Mouse (Mus musculus): ENCODE data around the gene Gm26965.
"Not testable (repeated sequence)": the region's sequence is repeated elsewhere in the genome, so short reads cannot be mapped to it uniquely, and the experiment has no call there.

Gm26965 gene

DNA sequence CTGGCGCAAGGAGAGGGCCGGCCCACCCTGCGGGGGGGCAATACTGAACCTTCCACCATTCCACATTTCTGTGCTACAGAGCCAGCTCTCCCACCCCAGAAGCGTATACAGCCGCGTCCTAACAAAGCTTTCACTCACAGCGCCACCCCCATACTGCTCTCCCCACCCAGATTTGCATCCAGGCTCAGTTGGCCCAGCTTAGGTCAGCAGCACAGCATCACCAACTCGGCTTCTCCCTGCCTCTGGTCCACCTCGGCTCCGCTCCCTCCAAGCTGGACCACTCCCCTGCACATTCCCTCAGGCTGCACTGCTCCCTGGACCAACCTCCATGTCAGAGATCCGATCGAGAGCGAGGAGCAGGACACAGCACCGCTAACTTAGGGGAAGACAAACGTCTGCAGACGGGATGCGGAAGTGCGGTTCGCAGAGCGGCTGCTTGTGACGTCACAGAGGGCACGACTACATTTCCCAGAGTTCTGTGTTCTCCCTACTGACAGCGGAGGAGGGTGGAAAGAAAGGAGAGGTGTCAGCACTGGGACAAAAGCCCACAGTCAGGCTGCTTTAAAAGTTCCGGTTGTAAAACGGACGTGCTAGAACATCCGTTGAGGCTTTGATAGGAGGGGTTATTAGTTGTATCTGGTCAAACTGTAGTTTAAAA lies at the start of gene Gm26965, which contains the start of gene Zfp87:
Gene Gm26965, minus strand, starts transcription at position 399 of the 658 bp plus-strand sequence.
Gene Zfp87, minus strand, starts transcription at position 425 of the 658 bp plus-strand sequence.
- peak; percentile 85 to 87 for DNase-seq (ENCODE audit: low spot score in 2 of 2)

DNA sequence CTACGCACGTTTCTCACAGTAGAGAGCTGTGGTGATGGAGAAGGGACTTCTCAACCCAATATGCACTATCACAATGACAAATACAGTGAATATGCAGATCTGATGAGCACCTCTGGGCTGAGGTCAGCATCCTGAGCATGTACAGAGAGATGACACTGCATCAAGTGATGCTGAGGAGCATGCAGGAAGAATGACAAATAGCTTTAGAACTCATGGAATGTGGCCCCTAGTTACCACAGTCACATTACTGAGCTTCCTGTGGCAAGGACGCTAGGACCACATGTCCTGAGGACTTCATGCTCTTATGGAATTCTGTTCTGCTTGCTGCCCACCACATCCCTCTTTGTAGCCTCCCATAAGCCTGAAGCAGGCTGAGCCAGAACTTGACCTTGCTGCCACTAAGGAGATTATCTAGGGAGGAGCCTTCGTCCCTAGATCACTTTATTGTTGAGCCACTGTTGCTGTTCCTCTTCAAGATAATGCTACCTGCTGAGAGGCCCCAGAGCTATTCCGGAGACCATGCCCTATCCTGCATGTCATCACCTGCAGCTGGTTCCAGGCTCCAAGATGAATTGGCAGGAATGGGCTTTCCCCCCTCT lies 46.7 kb upstream of the Gm26965 start:
- no peak for DNase-seq (ENCODE audit: low spot score in 2 of 2)

DNA sequence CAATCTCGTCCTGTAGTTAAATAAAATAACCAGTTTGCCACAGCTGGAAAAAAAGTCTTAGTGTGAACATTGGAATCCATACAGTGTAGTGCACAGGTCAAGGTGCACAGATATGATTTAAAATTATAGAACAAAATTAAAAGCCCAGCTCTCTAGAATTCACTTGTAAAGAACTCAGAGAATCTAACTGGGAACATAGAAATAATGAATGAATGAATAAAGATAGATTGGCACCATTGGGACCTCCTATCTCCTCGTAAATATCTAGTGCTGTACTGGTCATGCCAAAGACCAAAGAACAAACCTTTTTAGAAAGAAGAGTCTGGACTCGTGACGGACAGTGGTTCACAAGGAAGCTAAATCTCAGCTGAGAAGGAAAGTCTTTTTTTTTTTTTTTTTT lies 27.8 kb upstream of the Gm26965 start, which contains the start of gene Zfp748:
Gene Zfp748, minus strand, starts transcription at position 101 of the 400 bp plus-strand sequence.
- no peak for DNase-seq (ENCODE audit: low spot score in 2 of 2)

DNA sequence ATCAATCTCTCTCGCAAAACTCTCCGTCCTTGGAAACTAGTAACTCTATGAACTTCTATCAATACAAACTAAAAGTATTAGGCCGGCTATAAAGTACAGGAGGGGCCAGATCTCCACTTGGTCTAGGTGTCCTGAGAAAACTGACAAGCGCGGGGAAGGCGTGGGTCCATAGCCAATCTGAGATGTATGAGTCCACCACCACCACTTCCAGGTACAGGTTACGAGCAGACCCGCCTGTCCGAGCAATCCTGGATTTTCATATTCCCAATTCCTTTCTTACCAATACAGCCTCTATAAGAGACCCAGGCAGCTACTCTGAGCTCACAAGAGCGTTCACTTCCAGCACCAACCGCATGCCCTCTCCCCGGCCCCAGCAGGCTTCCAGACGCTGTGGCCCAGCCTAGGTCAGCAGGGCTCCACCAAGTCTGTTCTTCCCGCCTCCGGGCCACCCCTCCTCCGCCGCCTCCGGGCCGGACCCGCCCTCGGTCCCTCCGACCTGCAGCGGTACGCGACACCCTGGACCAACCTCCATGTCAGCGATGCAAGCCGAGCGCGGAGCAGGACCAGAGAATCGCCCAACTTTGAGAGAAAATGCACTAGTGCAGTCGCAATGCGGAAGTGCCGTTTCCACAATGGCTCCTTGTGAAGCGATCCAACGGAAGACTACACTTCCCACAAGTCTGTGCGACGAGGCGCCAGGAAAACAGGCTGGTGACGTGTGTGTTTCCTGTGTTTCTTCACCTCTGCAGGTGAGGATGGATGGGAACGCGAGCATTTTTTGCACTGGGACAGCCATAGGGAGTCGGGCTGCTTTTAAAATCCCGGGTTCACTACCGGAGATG lies 26.8 kb upstream of the Gm26965 start:
- DNase-seq (ENCODE audit: low spot score in 2 of 2), result peak; percentile 79 to 81

DNA sequence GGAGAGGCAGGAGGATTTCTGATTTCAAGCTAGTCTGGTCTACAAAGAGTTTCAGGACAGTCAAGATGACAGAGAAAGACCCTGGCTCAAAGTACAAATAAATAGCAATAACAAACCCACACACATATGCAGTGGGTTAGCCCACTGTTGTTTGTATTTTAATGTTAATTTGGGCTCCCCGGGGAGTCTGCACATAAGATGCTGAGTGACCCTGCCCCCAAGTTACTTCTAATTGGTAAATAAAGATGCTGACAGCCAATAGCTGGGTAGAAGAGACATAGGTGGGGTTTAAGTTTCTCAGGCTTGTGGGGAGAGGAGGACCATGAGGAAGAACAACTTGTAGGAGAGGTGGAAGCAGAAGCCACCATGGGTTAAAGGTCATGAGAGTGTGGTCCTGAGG lies 20.0 kb upstream of the Gm26965 start:
- no peak for DNase-seq (ENCODE audit: low spot score in 2 of 2)

DNA sequence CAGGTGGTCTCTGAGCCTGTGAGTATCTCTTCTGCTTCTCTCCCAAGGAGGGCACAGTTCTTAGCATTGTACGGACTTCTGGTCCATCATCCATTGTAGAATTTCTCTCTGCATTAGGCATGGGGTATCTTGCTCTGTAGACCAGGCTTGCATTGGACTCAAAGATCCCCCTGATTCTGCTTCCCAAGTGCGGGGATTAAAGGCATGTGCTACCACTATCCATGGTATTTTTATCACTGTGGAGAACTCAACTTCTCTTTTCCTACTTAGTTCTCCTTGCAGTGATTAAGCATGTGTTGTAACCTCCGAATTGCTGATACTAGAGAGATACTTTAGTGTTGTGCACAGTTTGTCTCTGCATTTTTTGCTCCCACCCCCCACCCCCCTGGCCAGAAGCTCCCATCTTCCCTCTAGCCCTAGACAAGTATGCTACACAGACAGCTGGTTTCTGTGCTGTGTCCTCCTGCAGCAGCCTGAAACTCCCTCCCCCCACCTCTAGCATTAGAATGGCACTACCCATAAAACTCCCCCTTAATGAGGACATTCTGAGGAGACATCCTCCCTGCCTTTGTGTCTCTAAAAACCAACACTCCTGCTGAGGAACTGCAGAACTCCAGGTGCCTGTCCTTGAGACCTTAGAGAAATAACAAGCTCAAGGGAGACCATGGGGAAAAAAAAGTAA lies 1.2 kb upstream of the Gm26965 start:
- no peak for DNase-seq (ENCODE audit: low spot score in 2 of 2)

DNA sequence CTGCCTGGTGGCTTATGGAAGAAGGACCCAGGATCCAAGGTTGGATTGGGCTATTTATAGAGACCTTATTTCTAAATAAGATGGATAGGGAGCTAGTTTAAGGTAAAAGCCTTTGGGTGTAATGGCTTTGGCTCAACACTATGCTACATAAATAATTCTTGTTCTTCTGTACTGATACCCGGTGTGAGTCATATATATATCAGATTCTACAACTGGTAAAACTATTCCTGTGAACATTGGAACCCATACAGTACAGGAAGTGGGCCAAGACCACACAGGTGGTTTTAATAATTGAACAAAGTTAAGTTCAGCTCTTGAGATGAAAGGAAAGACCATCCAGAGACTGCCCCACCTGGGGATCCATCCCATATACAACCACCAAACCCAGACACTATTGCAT lies 25.0 kb downstream of the Gm26965 start:
- DNase-seq (ENCODE audit: low spot score in 2 of 2), result no peak

DNA sequence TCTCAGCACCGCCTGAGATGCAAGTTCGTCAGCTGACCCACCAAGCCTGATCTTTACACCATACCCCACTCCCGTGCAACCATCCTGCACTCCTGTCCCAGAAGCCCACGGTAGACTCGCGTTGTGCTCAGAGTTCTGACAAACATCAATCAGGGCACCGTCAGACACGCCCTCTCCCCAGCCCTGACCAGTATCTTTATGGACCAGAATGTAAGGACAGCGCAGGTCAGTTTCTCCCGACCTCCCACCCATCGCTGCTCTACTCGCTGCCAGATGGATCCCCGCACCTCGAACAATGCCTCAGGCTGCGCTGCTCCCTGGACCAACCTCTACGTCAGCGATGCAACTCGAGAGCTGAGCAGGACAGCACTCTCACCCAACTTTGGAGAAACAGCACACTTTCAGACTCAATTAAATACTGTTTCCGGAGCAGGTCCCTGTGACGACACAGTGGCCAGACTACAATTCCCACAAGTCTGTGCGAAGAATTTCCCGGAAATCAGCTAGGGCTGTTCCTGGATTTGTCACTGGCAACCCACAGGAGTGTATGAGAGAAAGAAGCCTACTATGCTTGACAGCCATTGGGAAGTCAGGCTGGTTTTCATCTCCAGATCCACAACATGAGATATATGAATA lies 25.7 kb downstream of the Gm26965 start, which contains the start of gene Zfp58:
Gene Zfp58, minus strand, starts transcription at position 472 of the 636 bp plus-strand sequence.
- DNase-seq (ENCODE audit: low spot score in 2 of 2), result peak; percentile 65 to 77

DNA sequence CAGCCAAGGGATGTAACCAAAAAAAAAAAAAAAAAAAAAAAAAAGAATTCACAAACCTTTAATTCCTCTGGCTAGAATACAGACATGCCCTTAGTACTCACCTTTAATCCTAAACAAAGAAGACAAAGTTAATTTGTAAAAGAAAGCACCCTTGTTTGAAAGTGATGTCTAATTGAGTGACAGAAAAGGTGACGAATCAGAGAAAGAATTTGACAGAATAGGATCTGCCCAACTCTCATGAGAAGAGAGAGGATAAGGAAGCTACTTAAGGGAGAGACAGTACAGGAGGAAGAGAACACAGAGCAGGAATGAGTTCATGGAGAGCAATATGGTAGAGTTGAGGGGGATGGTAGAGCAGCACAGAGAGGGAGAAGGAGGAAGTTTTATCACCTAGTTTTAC lies 30.3 kb downstream of the Gm26965 start:
- DNase-seq (ENCODE audit: low spot score in 2 of 2), result no peak

DNA sequence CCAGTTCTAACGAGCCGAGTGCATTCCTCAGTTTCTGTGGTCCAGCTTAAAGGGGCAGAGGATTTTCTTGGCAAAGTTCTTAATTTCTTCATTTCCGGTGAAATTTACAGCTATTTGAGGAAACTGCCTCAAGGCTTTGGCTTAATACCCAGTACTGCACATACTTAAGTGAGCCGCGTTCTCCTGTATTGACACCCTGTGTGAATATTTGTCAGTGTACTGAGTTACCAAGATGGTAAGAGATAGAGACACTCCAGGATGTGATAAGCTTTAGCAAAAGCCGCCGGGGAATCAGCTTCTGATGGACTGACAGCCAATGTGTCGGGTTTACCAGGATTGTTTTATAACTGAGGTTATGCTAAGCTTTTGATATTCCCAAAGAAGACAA lies 41.5 kb downstream of the Gm26965 start:
- DNase-seq (ENCODE audit: low spot score in 2 of 2), result no peak

DNA sequence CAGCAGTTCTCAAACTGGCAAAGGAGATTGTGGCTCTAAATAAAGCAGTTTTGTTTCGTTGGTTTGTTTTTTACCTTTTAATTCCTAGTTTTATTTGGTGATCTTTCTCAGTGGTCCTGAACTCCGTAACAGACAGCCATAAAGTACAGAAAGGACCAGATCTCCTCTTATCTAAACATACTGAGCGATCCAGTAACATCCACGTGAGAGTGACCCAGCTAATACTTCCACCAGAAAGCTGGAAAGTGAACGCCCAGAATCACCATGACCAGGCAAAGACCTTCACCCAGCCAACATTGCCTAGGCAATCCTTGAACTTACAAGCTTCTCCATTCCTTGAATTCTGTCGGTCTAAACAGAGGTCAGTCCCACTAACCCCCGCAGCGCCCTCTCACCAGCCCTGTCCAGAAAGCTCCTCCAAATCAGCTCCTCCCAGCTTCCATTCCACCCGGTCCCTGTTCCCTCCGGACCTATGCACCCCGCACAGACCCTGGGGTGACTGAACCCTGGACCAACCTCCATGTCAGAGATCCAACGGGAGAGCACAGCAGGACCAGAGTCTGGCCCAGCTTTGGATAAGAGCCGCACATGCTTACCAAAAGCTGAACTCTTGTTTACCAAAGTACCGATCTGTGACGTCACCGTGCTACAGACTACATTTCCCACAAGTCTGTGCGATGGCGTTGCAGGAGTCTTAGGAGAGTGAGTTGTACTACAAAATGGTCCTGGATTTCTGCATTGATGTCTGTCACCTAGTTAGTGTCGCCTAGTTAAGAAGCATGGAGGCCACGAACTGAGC lies 42.1 kb downstream of the Gm26965 start, which contains the start of gene Zfp874b:
Gene Zfp874b, minus strand, starts transcription at position 634 of the 799 bp plus-strand sequence.
- peak; percentile 72 to 75 for DNase-seq (ENCODE audit: low spot score in 2 of 2)

DNA sequence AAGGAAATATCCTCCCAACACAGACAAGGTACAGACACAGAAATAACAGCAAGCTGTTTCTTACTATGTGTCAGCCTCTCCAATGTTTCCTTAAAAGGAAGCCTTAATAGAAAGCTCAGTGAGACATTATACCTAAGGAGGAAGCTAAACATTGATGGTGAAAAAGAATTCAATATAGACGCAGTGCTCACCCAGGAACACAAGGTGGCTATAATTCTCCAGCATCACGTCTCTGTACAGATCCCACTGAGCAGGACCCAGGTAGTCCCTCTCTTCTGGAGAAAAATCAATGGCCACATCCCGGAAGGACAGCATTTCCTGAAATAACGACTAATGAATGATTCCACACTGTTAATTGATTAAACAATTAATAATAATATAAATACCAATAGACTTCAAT lies 44.4 kb downstream of the Gm26965 start:
- no peak for DNase-seq (ENCODE audit: low spot score in 2 of 2)

DNA sequence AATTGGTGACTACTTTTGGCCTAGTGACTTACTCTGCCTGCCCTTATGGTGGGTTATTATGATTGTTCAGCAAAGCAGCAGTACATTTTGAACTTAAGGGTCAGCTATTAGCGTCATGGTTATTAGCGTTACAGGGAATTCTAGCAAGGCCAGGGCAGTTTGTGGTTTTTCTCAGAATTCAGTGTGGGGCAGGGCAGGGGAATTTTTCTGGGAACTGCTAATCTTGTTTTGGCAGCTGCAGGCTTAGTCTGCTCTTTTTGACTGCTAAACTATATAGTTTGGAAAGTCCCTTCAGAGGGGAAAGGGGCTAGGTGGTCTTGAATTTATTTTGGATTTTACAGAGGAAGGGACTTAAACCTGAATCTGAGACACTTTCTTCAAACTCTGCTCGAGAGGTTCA lies 56.7 kb downstream of the Gm26965 start:
- DNase-seq (ENCODE audit: low spot score in 2 of 2), result no peak

DNA sequence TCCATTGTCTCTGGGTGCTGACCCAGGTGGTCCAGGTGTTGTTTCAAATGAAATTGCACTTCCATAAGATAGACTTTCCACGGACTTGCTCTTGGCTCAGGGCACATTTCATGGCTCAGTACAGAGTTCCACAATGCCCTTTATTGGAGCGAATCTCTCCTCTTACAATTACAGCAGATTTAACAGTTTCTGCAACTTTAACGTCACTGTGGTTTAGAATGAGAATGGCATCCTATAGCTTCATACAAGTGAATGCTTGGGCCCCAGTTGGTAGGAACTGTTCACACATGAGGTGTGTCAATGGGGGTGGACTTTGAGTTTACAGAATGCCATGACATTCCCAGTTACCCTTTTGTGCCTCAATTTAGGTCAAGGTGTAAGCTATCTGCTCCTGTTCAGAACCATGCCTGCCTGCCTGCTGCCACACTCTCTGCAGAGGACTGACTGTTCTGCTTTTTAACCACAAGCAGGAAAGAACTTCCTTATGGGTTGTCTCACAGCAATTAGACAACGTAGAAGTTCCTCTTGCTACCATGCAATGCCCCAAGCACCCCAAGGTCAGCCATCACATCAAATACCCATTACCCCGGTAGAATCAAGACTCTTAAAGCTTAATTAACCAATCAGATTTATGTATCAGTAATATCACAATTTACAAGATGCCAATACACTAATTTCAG lies 62.3 kb downstream of the Gm26965 start:
- DNase-seq (ENCODE audit: low spot score in 2 of 2), result not testable (repeated sequence)

DNA sequence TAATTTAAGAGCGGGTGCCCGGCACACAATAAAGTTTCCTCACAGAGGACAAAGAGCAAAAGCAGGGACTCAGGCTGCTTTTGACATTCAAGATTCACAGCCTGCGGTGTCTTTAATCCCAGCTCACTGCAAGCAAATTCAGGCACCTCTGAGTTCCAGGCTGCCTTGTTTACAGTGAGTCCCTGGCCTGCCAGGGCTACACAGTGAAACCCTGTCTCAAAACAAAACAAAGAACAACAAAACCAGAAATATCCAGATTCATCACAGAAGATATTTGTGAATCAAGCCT lies 74.0 kb downstream of the Gm26965 start:
- no peak for DNase-seq (ENCODE audit: low spot score in 2 of 2)

DNA sequence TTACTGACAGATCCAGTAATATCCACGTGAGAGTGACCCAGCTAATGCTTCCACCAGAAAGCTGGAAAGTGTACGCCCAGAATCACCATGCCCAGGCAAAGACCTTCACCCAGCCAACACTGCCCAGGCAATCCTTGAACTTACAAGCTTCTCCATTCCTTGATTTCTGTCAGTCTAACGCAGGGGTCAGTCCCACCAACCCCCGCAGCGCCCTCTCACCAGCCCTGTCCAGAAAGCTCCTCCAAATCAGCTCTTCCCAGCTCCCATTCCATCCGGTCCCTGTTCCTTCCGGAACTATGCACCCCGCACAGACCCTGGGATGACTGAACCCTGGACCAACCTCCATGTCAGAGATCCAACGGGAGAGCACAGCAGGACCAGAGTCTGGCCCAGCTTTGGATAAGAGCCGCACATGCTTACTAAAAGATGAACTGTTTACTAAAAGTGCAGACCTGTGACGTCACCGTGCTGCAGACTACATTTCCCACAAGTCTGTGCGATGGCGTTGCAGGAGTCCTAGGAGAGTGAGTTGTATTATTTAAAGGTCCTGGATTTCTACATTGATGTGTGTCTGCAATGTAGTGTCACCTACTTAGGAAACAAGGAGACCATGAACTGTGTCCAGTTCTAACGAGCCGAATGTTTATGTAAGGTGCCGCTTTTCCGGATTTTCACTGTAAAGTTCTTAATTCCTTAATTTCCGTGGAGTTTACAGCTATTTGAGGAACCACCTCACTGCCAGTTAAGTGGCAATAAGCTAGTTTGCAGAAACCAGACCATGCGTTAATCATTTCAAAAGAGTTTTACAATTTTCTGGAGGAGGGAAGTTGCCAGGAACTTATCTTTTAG lies 74.6 kb downstream of the Gm26965 start, which contains the start of gene Zfp874a:
Gene Zfp874a, minus strand, starts transcription at position 453 of the 849 bp plus-strand sequence.
- DNase-seq (ENCODE audit: low spot score in 2 of 2), result peak; percentile 80 to 84
